Mouse (Mus musculus) MEL (cell line): ENCODE measurements around the gene 6330409D20Rik. TPM values are rescaled to one million over a fixed set of nuclear protein-coding genes. Genes with fewer than 3 reads are reported as not detected.

Experiments
- DNase-seq: peaks from one replicate; pipeline ENCODE4 v3.0.0; 2011; ENCODE audit warnings: low read depth, low spot score
- H3K27ac ChIP-seq: 2 replicates; pipeline ENCODE4 v1.5.1; 2012; ENCODE audit warnings: low read depth, mild to moderate bottlenecking, control low read depth, low read length, moderate library complexity; ENCODE audit not compliant: control insufficient read depth
- H3K27me3 ChIP-seq, 2 experiments: fragments of 150-350 bp in 1 of 2; sonication (generic) in 1 of 2; 2 replicates each; pipeline ENCODE4 v1.6.1; 2012; ENCODE audit warnings: low read length in 2 of 2, mild to moderate bottlenecking in 2 of 2, improper control_type of control experiment in 1 of 2, moderate library complexity in 1 of 2; ENCODE audit not compliant: insufficient read depth in 2 of 2, control insufficient read depth in 1 of 2
- H3K36me3 ChIP-seq, 2 experiments: 2 replicates each; pipeline ENCODE4 v1.6.1; 2012 to 2014; ENCODE audit warnings: low read length in 2 of 2, improper control_type of control experiment in 1 of 2, inconsistent platforms in 1 of 2, mild to moderate bottlenecking in 1 of 2; ENCODE audit not compliant: insufficient read depth in 2 of 2, control insufficient read depth in 1 of 2
- H3K4me1 ChIP-seq, 2 experiments: fragments of 150-350 bp in 1 of 2; sonication (generic) in 1 of 2; 2 replicates each; pipeline ENCODE4 v1.6.1; 2012; ENCODE audit warnings: low read length in 2 of 2, improper control_type of control experiment in 1 of 2, mild to moderate bottlenecking in 1 of 2; ENCODE audit not compliant: insufficient read depth in 2 of 2, control insufficient read depth in 1 of 2
- H3K4me3 ChIP-seq, 2 experiments: fragments of 150-350 bp in 1 of 2; sonication (generic) in 1 of 2; 2 replicates each; pipeline ENCODE4 v1.5.1; 2012; ENCODE audit warnings: low read depth in 2 of 2, low read length in 2 of 2, mild to moderate bottlenecking in 2 of 2, moderate library complexity in 2 of 2, control low read depth in 1 of 2, improper control_type of control experiment in 1 of 2; ENCODE audit not compliant: control insufficient read depth in 1 of 2, insufficient read depth in 1 of 2
- H3K79me2 ChIP-seq: 2 replicates; pipeline ENCODE4 v1.6.1; 2012; ENCODE audit warnings: mild to moderate bottlenecking, low read length, moderate library complexity; ENCODE audit not compliant: control insufficient read depth, poor library complexity, insufficient read depth
- H3K9ac ChIP-seq: 2 replicates; pipeline ENCODE4 v1.6.1; 2012; ENCODE audit warnings: low read depth, mild to moderate bottlenecking, control low read depth, low read length, moderate library complexity; ENCODE audit not compliant: control insufficient read depth, poor library complexity, severe bottlenecking
- H3K9me3 ChIP-seq: fragments of 150-350 bp; sonication (generic); replicated peaks from 2 replicates; pipeline ENCODE4 v1.6.1; 2012; ENCODE audit warnings: mild to moderate bottlenecking, low read length, improper control_type of control experiment, moderate library complexity; ENCODE audit not compliant: insufficient read depth
- BHLHE40 ChIP-seq: IDR thresholded peaks from 2 replicates; pipeline ENCODE4 v1.6.1; 2012; ENCODE audit warnings: low read depth, mild to moderate bottlenecking, inconsistent platforms, low read length, improper control_type of control experiment, borderline replicate concordance
- CHD2 ChIP-seq: IDR thresholded peaks from 2 replicates; pipeline ENCODE4 v1.6.1; 2011; ENCODE audit warnings: low read length, improper control_type of control experiment
- CTCF ChIP-seq, 3 experiments: IDR thresholded peaks in 2 of 3; conservative IDR thresholded peaks in 1 of 3; 2 replicates each; pipeline ENCODE4 v1.5.1; 2011 to 2012; ENCODE audit warnings: low read length in 3 of 3, low read depth in 2 of 3, mild to moderate bottlenecking in 2 of 3, improper control_type of control experiment in 1 of 3, inconsistent platforms in 1 of 3, mixed read lengths in 1 of 3, moderate library complexity in 1 of 3; ENCODE audit not compliant: control insufficient read depth in 1 of 3, insufficient read depth in 1 of 3, poor library complexity in 1 of 3, severe bottlenecking in 1 of 3
- ELF1 ChIP-seq: IDR thresholded peaks from 2 replicates; pipeline ENCODE4 v1.6.1; 2014; ENCODE audit warnings: low read depth, mild to moderate bottlenecking, inconsistent platforms, low read length, improper control_type of control experiment, moderate library complexity
- GATA1 ChIP-seq: IDR thresholded peaks from 2 replicates; pipeline ENCODE4 v1.6.1; 2011; ENCODE audit warnings: low read depth, low read length, improper control_type of control experiment
- HCFC1 ChIP-seq: IDR thresholded peaks from 2 replicates; pipeline ENCODE4 v1.6.1; 2012; ENCODE audit warnings: low read depth, mild to moderate bottlenecking, inconsistent platforms, low read length, improper control_type of control experiment, moderate library complexity
- JUND ChIP-seq: IDR thresholded peaks from 2 replicates; pipeline ENCODE4 v1.6.1; 2011; ENCODE audit warnings: low read depth, mild to moderate bottlenecking, improper control_type of control experiment, low read length
- KAT2A ChIP-seq: conservative IDR thresholded peaks from 2 replicates; pipeline ENCODE4 v1.6.1; 2012; ENCODE audit warnings: low read depth, low read length, improper control_type of control experiment, inconsistent platforms
- MAFK ChIP-seq: IDR thresholded peaks from 2 replicates; pipeline ENCODE4 v1.6.1; 2011; ENCODE audit warnings: low read depth, mild to moderate bottlenecking, low read length, improper control_type of control experiment, borderline replicate concordance
- MAX ChIP-seq: IDR thresholded peaks from 2 replicates; pipeline ENCODE4 v1.6.1; 2011; ENCODE audit warnings: low read length, improper control_type of control experiment
- MAZ ChIP-seq: IDR thresholded peaks from 2 replicates; pipeline ENCODE4 v1.6.1; 2012; ENCODE audit warnings: low read depth, mild to moderate bottlenecking, inconsistent platforms, low read length, improper control_type of control experiment
- MXI1 ChIP-seq: IDR thresholded peaks from 2 replicates; pipeline ENCODE4 v1.6.1; 2011; ENCODE audit warnings: mild to moderate bottlenecking, low read depth, low read length, improper control_type of control experiment
- MYB ChIP-seq: IDR thresholded peaks from 2 replicates; pipeline ENCODE4 v1.6.1; 2011; ENCODE audit warnings: mild to moderate bottlenecking, low read depth, low read length, improper control_type of control experiment
- NRF1 ChIP-seq: IDR thresholded peaks from 2 replicates; pipeline ENCODE4 v1.6.1; 2014; ENCODE audit warnings: low read depth, mild to moderate bottlenecking, inconsistent platforms, low read length, improper control_type of control experiment, moderate library complexity; ENCODE audit not compliant: poor library complexity, insufficient read depth, severe bottlenecking
- POLR2A ChIP-seq, 2 experiments: IDR thresholded peaks; 2 replicates each; pipeline ENCODE4 v1.6.1; 2011 to 2012; ENCODE audit warnings: low read length in 2 of 2, mild to moderate bottlenecking in 2 of 2, control low read depth in 1 of 2, improper control_type of control experiment in 1 of 2, low read depth in 1 of 2, moderate library complexity in 1 of 2; ENCODE audit not compliant: control insufficient read depth in 1 of 2, insufficient read depth in 1 of 2, poor library complexity in 1 of 2
- RCOR1 ChIP-seq: IDR thresholded peaks from 2 replicates; pipeline ENCODE4 v1.6.1; 2012; ENCODE audit warnings: low read depth, mild to moderate bottlenecking, inconsistent platforms, low read length, improper control_type of control experiment
- SIN3A ChIP-seq: IDR thresholded peaks from 2 replicates; pipeline ENCODE4 v1.6.1; 2012; ENCODE audit warnings: low read length, improper control_type of control experiment, inconsistent platforms
- SMC3 ChIP-seq: IDR thresholded peaks from 2 replicates; pipeline ENCODE4 v1.6.1; 2011; ENCODE audit warnings: low read depth, low read length, improper control_type of control experiment
- TAL1 ChIP-seq: IDR thresholded peaks from 2 replicates; pipeline ENCODE4 v1.6.1; 2012; ENCODE audit warnings: mild to moderate bottlenecking, inconsistent platforms, low read length, moderate library complexity, mixed read lengths
- UBTF ChIP-seq: IDR thresholded peaks from 2 replicates; pipeline ENCODE4 v1.6.1; 2012; ENCODE audit warnings: low read depth, mild to moderate bottlenecking, inconsistent platforms, low read length, improper control_type of control experiment, moderate library complexity, borderline replicate concordance; ENCODE audit not compliant: insufficient read depth
- USF1 ChIP-seq: IDR thresholded peaks from 2 replicates; pipeline ENCODE4 v1.6.1; 2014; ENCODE audit warnings: low read depth, mild to moderate bottlenecking, inconsistent platforms, low read length, improper control_type of control experiment, moderate library complexity
- USF2 ChIP-seq, 2 experiments: IDR thresholded peaks; 2 replicates each; pipeline ENCODE4 v1.6.1; 2011 to 2012; ENCODE audit warnings: improper control_type of control experiment in 2 of 2, low read length in 2 of 2, borderline replicate concordance in 1 of 2, inconsistent platforms in 1 of 2, low read depth in 1 of 2, mild to moderate bottlenecking in 1 of 2; ENCODE audit not compliant: insufficient read depth in 1 of 2
- ZNF384 ChIP-seq: IDR thresholded peaks from 2 replicates; pipeline ENCODE4 v1.6.1; 2012; ENCODE audit warnings: low read depth, mild to moderate bottlenecking, inconsistent platforms, low read length, improper control_type of control experiment
- polyA plus RNA-seq, 2 experiments: library from polyadenylated mRNA; stranded (reverse) in 1 of 2; unstranded in 1 of 2; fragments of >175 nt in 1 of 2; fragments of >200 nt in 1 of 2; gene quantifications; 2 replicates each; pipeline versions ENCODE4 v1.2.1 to v1.2.4; 2012; ENCODE audit warnings: low replicate concordance in 2 of 2, low read depth in 1 of 2; ENCODE audit not compliant: insufficient read length in 2 of 2, insufficient read depth in 1 of 2, missing spikeins in 1 of 2
- total RNA-seq: library from RNA; depleted of rRNA; stranded (reverse); fragments of 300-350 nt; gene quantifications from 2 replicates; pipeline ENCODE4 v1.2.3, GENCODE M21; 2012

The 6330409D20Rik gene
- total and polyA plus RNA-seq, 3 experiments = not detected

- TF ChIP-seq RCOR1 (no peak; the same call in 1 of the 2 replicates), TAL1 (no peak), UBTF (0 out of 2 replicates have a peak, but pooled peaks have one; percentile 88), POLR2A (IDR thresholded peaks at IDR 0.05; ENCODE audit: control insufficient read depth in 1 of 2, insufficient read depth in 1 of 2, low read depth in 1 of 2, low read length in 2 of 2, poor library complexity in 1 of 2) (peak; percentile 60 to 69; a peak in 3 of 4 replicates), ZNF384 (peak; percentile 30; the same call in 1 of the 2 replicates)
Measured at GRCm38 (mm10) chr2:32757056-32757845, 16.4 kb upstream of the 6330409D20Rik start, which contains the start of gene Tor2a (continued).

GRCm38 (mm10) chr2:32756674-32757055, 15.8 kb upstream of the 6330409D20Rik start:
- TF ChIP-seq MXI1 (no peak), KAT2A (no peak), NRF1 (no peak), GATA1 (no peak), SMC3 (no peak), MAFK (no peak), JUND (no peak), MAX (no peak), ZNF384 (no peak), MYB (no peak), MAZ (no peak), SIN3A (no peak), HCFC1 (no peak), CTCF (IDR thresholded peaks at IDR 0.05 in 2 of 3, conservative IDR thresholded peaks at IDR 0.05 in 1 of 3; ENCODE audit: control insufficient read depth in 1 of 3, insufficient read depth in 1 of 3, low read depth in 2 of 3, low read length in 3 of 3, poor library complexity in 1 of 3, severe bottlenecking in 1 of 3) (no peak; a peak in 1 of 6 replicates), USF2 (IDR thresholded peaks at IDR 0.05; ENCODE audit: borderline replicate concordance in 1 of 2, insufficient read depth in 1 of 2, low read depth in 1 of 2, low read length in 2 of 2) (no peak), USF1 (no peak), CHD2 (no peak), ELF1 (no peak), BHLHE40 (no peak), RCOR1 (no peak)
- TF ChIP-seq, all 39 proteins: peak for 0
- Histone ChIP-seq H3K27me3 (no peaks in the 10 kb centered on the region), H3K27ac (no peak overlapping the region), H3K9ac (no peak overlapping the region), H3K4me3 (no peak overlapping the region), H3K36me3 (peaks cover 0 to 4% of the 10 kb centered on the region in 2 experiments; a peak in 2 of 4 replicates), H3K4me1 (no peaks in the 10 kb centered on the region; a peak in 1 of 4 replicates), H3K79me2 (peaks cover 2% of the 10 kb centered on the region; the same call in 1 of the 2 replicates), H3K9me3 (no peaks in the 10 kb centered on the region)
- DNase-seq = no peak
